Mouse (Mus musculus) ES-Bruce4 (cell line): ENCODE data around the gene Hephl1. TPM values are rescaled to one million over a fixed set of nuclear protein-coding genes. Genes with fewer than 3 reads are reported as not detected.
"Not testable (repeated sequence)": the region's sequence is repeated elsewhere in the genome, so short reads cannot be mapped to it uniquely, and the experiment has no call there.

Source experiments
- H3K27ac ChIP-seq: 2 replicates; pipeline ENCODE4 v1.5.1; 2012; ENCODE audit warnings: low read length, inconsistent platforms; ENCODE audit not compliant: insufficient read depth
- H3K27me3 ChIP-seq: 2 replicates; pipeline ENCODE4 v1.6.1; 2012; ENCODE audit warnings: mild to moderate bottlenecking, low read length, inconsistent platforms; ENCODE audit not compliant: control insufficient read depth, poor library complexity, insufficient read depth, severe bottlenecking
- H3K36me3 ChIP-seq: 2 replicates; pipeline ENCODE4 v1.6.1; 2012; ENCODE audit warnings: inconsistent platforms, mild to moderate bottlenecking, low read length, moderate library complexity; ENCODE audit not compliant: control insufficient read depth, poor library complexity, insufficient read depth, severe bottlenecking
- H3K4me1 ChIP-seq: one replicate; pipeline ENCODE4 v1.8.1; 2011; ENCODE audit warnings: low read length; ENCODE audit not compliant: control insufficient read depth, insufficient read depth
- H3K4me3 ChIP-seq: 2 replicates; pipeline ENCODE4 v1.5.1; 2011; ENCODE audit warnings: low read depth, mild to moderate bottlenecking, low read length
- H3K9ac ChIP-seq: 2 replicates; pipeline ENCODE4 v1.6.1; 2012; ENCODE audit warnings: low read depth, mild to moderate bottlenecking, inconsistent platforms; ENCODE audit not compliant: poor library complexity, severe bottlenecking
- H3K9me3 ChIP-seq: replicated peaks from 2 replicates; pipeline ENCODE4 v1.6.1; 2012; ENCODE audit warnings: mild to moderate bottlenecking, low read length, inconsistent platforms; ENCODE audit not compliant: control insufficient read depth, poor library complexity, insufficient read depth, severe bottlenecking
- CTCF ChIP-seq: IDR thresholded peaks from one replicate; pipeline ENCODE4 v1.8.1; 2011; ENCODE audit warnings: low read depth, low read length
- EP300 ChIP-seq: IDR thresholded peaks from 2 replicates; pipeline ENCODE4 v1.6.1; 2011; ENCODE audit warnings: low read depth, low read length; ENCODE audit not compliant: insufficient read depth
- POLR2A ChIP-seq: IDR thresholded peaks from one replicate; pipeline ENCODE4 v1.8.1; 2011; ENCODE audit warnings: low read length; ENCODE audit not compliant: insufficient read depth
- polyA plus RNA-seq: library from polyadenylated mRNA; stranded (reverse); fragments of >200 nt; gene quantifications from 2 replicates; pipeline ENCODE4 v1.2.4, GENCODE M21; 2011; ENCODE audit warnings: low read depth; ENCODE audit not compliant: missing spikeins, insufficient read depth, insufficient read length

The Hephl1 gene
- polyA plus RNA-seq, 1 experiment = not detected

- H3K4me1 ChIP-seq = no peaks in the 10 kb centered on the region
- H3K9ac ChIP-seq = no peak overlapping the region
- no peak for TF ChIP-seq CTCF
- no peak for TF ChIP-seq POLR2A
- no peak for TF ChIP-seq EP300
- no peaks in the 10 kb centered on the region for H3K9me3 ChIP-seq
- H3K27ac ChIP-seq = no peak overlapping the region
- no peak overlapping the region for H3K4me3 ChIP-seq
- no peaks in the 10 kb centered on the region for H3K36me3 ChIP-seq
- H3K27me3 ChIP-seq = no peaks in the 10 kb centered on the region
These were observed 8.2 kb downstream of the Hephl1 start for GRCm38 (mm10) chr9:15103579-15104300.

GRCm38 (mm10) chr9:15101531-15102161 lies 10.3 kb downstream of the Hephl1 start:
- Histone ChIP-seq H3K27me3 (no peaks in the 10 kb centered on the region), H3K4me3 (no peak overlapping the region), H3K9me3 (no peaks in the 10 kb centered on the region), H3K4me1 (no peaks in the 10 kb centered on the region), H3K27ac (no peak overlapping the region), H3K36me3 (no peaks in the 10 kb centered on the region), H3K9ac (no peak overlapping the region)
- TF ChIP-seq EP300 (no peak), CTCF (no peak), POLR2A (no peak)

GRCm38 (mm10) chr9:15098421-15098820 lies 13.5 kb downstream of the Hephl1 start:
- not testable (repeated sequence) for H3K4me3 ChIP-seq, H3K36me3 ChIP-seq, H3K9me3 ChIP-seq, H3K27ac ChIP-seq, H3K27me3 ChIP-seq, H3K9ac ChIP-seq, H3K4me1 ChIP-seq

- TF ChIP-seq CTCF = no peak
- TF ChIP-seq EP300 = no peak
- TF ChIP-seq POLR2A = no peak
- Histone ChIP-seq H3K9ac (no peak overlapping the region), H3K9me3 (no peaks in the 10 kb centered on the region), H3K27ac (no peak overlapping the region), H3K36me3 (no peaks in the 10 kb centered on the region), H3K4me1 (no peaks in the 10 kb centered on the region), H3K27me3 (no peaks in the 10 kb centered on the region), H3K4me3 (no peak overlapping the region)
These were observed 14.7 kb downstream of the Hephl1 start for GRCm38 (mm10) chr9:15097172-15097571.

DNA sequence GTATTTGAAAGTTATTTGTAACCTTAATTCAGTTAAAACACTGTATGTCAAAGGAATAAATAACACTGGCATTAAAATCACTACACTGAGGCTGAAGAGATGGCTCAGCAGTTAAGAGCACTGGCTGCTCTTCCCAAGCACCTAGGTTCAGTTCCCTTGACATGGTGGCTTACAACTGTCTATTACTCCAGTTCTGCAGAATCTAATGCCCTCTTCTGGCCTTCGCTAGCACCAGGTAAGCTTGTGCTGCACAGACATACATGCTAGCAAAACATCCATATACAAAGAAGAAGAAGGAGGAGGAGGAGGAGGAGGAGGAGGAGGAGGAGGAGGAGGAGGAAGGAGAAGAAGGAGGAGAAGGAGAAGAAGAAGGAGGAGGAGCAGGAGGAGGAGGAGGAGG lies 15.7 kb downstream of the Hephl1 start:
- Histone ChIP-seq H3K9me3 (no peaks in the 10 kb centered on the region), H3K27ac (no peak overlapping the region), H3K9ac (no peak overlapping the region), H3K27me3 (no peaks in the 10 kb centered on the region), H3K36me3 (no peaks in the 10 kb centered on the region), H3K4me3 (no peak overlapping the region), H3K4me1 (no peaks in the 10 kb centered on the region)
- no peak for TF ChIP-seq CTCF
- no peak for TF ChIP-seq POLR2A
- no peak for TF ChIP-seq EP300

- H3K27ac ChIP-seq = no peak overlapping the region
- no peaks in the 10 kb centered on the region for H3K9me3 ChIP-seq
- H3K4me1 ChIP-seq = no peaks in the 10 kb centered on the region
- TF ChIP-seq EP300 (no peak), CTCF (no peak), POLR2A (no peak)
- no peak overlapping the region for H3K4me3 ChIP-seq
- H3K36me3 ChIP-seq = no peaks in the 10 kb centered on the region
- H3K9ac ChIP-seq = no peak overlapping the region
- H3K27me3 ChIP-seq = no peaks in the 10 kb centered on the region
These were observed 16.7 kb downstream of the Hephl1 start for GRCm38 (mm10) chr9:15095206-15095605.
